Mouse (Mus musculus): ENCODE measurements at regions not wholly inside any gene's neighbourhood (a gene's known extent, or its start where the extent isn't known, plus 50 kb on each side); places are given as distances from the start of the nearest gene placed in this dataset.
A peak's percentile ranks its signal among the peaks of the same experiment; 100 is the strongest.
"Not testable (repeated sequence)": the region's sequence is repeated elsewhere in the genome, so short reads cannot be mapped to it uniquely, and the experiment has no call there.

DNA sequence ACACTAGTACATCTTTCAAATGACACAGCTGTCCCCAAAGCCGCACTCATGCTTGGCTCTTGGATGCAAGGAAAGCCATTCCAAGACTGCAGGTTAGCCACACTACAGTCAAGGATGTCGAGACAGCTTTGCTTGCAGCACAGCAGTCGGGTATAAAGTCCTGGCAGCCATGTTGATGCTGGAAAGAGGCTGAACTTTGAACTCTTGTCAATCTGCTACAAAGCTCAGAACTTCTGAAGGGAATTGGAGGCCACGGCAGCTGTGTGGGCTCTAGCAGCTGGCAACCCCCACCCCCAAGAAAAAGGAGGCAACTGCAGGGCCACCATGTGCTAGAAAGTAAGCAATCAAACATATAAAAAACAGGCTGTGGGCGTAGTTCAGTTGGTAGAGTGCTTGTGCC lies 90.0 kb upstream of the Zcchc2 start:
- DNase-seq: no peak

DNA sequence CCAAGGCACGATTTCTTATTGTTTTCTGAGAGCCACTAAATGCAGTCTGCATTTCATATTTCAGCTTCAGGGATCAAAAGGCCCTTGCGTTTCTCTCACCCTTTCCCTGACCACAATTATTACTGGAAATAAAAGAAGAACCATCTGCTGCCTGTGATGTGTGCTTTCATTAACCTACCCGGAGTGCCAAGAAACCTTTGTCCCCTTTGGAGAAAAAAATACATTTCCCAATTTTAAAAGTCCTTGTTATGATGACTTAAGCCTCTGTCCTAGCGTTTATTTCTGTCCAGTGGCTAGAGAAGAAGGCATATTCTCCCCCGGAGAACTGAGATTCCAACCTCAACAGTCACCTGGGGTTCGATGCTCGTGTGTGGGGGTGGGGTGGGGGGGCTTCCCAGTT lies 89.3 kb upstream of the Zcchc2 start:
- DNase-seq: no peak

DNA sequence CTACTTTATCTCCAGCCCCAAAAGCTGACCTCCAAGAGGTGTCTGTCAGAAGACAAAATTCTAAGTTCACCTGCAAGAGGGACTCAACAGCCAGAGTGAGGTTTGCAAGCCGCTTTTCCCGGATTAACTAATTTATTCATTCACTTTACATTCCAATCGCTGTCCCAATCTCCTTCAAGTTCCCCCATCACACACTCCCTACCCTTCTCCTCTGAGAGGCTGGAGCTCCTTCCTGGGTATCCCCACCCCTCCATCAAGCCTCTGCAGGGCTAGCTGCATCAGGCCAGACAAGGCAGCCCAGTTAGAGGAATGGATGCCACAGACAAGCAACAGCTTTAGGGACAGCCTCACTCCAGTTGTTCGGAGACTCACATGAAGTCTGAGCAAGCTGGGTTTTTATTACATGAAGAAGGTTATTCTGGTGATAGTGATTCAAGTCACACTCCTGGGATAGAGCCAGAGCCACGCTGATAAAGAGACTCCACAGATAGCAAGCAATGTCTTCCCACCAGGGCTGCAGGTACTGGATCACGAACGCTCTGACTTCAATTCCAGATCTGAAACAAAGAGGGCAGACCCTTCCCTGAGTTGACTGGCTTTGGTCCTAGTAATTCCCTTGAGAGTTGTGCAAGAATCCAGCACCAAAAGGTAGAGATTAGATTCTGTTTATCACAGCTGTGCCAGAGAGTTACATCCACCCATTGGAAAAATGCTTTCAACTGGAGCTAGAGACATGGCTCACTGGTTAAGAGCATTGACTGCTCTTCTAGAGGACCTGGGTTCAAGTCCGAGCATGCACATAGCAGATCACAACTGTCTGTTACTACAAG lies 86.7 kb upstream of the Zcchc2 start:
- DNase-seq: no peak

DNA sequence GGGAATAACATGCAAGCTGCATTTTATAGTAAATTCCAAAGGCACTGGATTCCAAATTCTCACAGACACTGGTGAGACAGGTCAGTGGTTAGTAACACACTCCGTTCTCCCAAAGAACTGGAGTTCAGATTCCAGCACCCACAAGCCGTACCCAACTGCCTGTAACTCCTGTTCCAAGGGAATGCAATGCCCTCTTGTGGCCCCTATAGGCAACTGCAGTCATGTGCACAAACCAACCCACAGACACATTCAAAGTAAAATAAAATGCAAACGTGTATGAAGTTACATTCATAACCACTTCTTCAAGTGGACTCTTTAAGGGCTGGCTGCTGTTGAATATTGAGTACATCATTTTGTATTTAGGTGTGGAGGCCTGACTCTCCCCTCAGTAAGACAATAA lies 85.5 kb upstream of the Zcchc2 start:
- DNase-seq: no peak

DNA sequence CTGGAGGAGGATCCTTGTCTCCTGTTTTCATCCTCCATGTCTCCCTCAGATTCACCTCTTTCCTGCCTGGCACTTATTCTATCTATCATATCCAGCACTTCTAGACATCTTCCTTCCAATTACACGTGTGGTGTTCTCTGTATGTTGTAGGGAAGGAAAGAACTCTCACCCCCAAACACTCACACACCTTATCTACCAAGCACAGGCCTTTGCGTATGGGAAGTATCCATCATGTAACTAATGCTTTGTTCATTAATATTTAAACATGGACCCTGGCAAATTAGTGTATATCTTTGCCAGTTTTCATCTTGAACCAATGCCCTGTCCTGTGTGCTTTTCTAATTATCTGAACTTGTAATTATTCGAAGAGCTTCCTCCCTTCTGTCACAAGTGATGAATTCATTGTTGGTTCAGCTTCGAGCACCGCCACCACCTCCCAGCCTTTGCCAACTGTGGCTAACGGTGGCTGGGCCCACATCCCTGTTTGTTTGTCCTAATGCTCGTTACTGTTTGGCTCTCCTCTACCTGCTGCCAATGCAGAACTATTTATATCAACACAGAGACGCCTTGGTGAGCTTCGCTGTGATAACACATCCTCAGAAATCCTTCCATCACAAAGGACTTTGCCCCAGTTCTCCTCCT lies 84.3 kb upstream of the Zcchc2 start:
- DNase-seq: no peak

DNA sequence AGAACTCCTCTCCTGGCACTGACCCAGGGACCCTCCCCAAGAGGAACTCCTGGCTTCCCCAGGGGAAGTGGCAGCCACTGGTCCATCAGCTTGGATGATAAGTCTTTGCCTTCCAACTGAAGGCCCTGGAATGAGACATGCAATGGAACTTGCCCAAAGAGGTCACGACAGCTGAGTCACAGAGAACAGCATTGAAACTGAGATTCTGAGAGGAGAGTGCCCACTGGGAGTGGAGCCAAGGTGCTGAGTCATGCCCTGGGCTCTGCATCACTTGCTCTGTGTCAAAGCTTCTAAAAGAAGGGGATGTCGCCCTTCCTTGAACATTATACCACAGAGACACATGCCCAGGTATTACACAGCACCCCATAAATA lies 83.8 kb upstream of the Zcchc2 start:
- peak; percentile 84 for DNase-seq

DNA sequence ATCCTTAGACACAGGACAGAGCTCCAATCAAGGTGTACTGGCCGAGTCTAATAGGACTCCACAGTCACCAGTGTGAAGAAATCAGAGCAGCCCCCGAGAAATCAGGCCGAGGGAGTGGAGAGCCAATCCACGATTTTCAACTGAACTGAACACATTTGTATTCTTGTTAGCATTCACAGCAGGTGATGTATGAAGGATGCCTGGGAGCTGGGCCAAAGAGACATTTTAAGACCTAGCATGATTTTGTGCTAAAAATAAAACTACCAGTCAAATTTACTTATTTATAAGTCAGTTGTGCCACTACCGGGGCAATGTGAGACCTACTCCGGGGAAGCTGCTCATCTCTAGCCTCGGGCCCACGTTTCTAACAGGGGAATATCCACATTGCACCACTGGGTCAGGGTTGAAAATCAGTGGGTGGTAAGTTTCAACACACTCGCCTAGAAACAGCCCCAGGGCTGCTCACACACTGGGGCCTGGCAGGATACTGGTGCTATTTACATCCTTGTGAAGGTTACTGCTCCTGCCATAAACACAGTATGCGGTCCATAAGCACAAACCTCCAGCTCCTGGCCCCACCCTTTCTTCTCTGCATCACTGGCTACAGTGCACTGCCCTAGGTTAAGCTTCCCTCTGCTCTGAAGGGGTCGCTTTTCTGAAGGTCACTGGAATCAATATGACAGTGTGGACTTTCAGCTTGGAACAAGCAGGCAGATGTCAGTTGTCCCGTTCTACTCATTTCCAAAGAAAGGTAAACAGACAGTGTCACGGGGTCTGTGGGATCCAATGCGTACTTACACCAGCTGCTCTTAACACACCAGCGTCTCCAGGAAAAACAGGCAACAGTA lies 82.0 kb upstream of the Zcchc2 start:
- DNase-seq: no peak

DNA sequence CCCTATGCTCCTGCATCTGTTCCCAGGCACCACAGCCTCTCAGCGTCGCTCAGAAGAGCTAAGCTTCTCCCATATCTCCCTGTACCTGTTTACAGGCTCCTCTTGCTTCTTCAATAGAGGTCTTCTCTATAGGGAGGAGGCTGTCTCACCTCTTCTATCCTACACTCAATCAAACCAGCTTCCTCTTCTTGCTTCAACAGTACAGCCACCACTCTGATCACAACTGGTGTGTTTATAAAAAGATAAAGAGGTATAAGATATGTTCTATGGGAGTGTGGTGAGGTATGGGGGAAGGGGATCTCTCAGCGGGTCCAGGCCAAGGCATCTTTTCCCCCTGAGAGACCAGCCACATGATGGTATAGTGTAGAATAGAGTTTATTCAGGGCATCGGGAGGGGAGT lies 81.1 kb upstream of the Zcchc2 start:
- DNase-seq: no peak

DNA sequence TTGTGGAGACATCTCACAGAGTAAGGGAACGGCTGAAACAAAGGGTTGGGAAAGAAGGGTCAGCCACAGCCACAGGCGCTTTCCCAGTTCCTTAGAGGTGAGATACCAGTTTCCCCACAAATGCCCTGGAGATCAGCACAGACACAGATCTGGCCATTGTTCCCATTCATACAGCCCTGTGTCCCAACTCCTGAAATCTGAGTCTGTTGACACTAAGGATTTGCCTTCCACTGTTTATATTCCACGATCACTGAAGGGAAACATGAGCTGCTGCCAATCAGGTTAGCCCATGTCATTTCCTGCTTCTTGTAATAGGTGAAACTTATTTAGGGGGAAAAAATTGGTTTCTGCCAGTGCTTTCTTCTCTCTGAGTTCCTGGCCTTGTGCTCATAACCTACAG lies 78.5 kb upstream of the Zcchc2 start:
- DNase-seq: no peak

DNA sequence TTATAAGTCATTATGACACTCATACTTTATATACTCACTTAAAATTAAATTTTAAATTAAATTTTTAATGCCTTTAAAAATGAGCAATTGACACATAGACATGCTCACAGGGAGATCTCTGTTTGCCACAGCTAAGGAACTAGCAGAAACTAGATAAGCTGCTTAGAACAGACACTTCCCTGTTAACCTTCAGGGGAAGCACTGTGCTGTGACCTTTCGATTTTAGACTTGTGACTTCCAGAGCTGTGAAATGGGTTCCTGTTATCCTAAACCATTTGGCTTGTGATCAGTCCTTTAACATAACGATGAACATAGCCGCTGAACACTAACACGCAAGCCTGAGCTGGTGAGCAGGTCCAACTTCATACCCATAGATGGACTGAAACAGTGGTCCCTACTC lies 68.4 kb upstream of the Zcchc2 start:
- DNase-seq: no peak

DNA sequence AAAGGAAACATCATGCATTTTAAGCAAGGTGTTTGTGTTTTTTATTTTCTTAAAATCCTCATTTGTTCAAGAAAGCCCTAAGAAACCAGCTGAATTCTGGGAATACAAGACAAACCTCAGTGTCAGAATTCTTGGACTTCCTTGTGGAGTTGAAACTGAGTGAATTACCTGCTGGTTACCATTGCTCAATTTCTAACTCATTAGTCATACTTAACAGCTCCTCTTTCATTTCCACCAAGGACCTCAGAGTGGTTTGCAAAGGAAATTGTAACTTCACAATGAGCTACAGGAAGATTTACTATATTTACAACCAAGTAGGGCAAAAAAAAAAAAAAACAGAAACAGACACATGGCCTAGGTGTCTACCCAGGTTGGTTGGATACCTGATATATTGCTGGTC lies 67.6 kb upstream of the Zcchc2 start:
- no peak for DNase-seq

DNA sequence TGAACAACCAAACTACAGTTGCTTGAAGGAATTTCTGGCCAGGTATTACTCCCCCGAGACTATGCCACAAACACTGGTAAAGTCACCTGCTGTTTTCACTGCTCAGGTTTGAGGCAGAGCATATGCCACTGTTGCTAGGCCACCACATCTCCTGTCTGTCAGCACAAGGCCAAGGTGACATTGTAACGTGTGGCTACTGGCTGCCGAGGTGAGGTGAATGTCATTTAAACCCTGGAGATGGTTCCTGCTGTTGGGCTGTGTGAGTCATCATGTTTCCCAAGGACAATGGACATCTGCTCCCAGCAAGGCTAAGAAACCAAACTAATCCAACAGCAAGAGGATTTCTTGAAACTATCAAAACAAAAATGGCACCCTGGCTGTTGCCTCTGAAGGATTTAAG lies 67.2 kb upstream of the Zcchc2 start:
- DNase-seq: no peak

DNA sequence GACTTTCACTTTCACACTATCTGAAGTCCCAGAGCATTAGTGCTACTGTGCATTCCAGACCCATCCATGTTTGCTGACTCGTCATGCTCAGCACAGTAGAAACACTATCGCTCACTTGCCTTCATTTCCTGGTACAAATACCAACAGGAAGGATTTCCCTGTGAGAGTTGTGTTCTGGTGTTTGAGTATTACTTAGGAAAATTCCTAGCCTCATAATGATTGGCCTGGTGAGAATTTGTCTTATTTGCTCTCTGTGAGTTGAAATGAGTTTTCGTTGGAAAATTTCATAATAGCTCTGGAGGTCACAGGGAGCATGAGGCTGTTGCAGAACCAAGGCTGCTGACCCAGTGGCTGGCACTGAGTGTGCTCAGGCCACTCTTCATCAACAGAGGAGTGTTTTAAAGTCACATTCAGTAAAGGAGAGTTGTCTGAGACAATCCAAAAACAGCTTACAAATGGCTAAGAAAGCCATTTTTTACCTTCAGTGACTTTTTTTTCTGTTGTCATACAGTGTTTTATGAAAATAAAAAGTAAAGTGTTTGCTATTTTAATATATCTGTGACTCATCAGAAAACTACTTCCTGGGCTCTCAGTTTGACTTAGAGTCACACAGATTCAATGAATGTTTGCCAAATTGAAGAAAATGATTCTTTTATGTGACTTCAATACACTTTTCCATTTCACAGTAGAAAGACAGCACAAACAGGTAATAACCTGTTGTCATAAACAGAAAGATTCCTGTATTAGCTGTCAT lies 64.4 kb upstream of the Zcchc2 start:
- no peak for DNase-seq

DNA sequence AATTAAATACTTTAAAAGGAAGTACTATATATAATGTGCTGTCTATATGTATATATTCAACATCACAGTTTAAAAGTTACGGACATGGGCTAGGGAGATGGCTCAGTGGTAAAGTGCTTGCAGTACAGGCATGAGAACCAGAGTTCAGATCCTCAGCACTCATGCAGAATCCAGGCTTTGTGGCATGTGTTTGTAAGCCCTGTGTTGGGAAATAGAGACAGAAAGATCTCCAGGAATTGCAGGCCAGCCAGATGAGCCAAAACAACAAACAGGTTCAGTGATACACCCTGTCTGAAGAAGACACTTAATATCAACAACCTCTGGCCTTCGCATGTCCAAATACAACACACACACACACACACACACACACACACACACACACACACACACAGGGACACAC lies 63.3 kb upstream of the Zcchc2 start:
- no peak for DNase-seq

DNA sequence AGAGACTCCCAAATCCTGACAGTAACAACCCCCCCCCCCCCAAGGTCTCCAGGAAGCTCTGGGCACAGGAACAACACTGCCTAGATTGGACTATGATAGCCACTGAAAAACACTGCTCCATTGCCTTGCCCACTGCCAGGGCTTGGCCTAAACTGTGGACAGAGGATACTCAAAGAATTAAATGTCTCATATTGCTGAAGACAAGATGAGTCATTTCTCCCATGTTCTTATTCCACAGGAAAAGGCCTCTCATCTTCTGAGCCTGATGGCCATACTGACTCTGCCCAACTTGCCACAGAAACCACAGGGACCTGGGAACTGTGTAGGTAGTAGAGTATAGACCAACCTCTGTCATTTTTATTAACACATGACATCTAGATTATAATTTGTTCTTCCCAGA lies 59.4 kb upstream of the Zcchc2 start:
- no peak for DNase-seq

DNA sequence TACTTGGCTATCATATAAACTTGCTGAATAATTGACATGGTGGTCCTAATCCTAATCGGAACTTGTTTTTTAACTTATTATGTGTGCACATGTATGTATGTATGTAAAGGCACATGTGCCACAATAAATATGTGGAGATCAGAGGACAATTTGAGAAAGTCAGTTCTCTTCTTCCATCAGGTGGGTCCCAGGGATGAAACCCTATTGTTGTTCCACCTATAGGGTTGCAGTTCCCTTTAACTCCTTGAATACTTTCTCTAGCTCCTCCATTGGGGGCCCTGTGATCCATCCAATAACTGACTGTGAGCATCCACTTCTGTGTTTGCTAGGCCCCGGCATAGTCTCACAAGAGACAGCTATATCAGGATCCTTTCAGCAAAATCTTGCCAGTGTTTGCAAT lies 56.0 kb upstream of the Zcchc2 start:
- not testable (repeated sequence) for DNase-seq

Data from gastrocnemius, postnatal 10 days (tissue).